Mouse (Mus musculus): ENCODE data around the gene Ctnnd1.

Ctnnd1 gene

DNA sequence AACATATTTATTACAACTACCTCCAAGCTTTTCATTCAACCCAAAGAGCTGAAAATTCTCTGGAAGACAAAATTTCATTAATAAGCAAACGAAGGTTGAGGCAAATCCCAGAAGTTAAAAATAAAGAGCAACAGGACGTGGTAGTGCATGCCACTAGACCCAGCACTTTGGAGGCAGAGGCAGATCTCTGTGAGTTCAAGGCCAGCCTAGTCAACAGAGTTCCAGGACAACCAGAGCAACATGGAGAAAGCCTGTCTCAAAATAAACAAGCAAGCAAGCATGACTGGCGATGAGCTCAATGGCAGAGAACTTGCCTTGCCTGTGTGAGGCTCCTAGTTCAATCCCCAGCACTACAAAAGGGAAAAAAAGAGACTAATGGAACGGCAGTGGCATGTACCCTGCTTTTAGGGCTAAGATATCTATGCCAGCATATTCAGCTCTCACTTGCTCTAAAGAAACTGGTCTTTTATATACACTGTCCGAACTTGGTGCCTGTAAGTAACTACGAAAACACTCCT, 3.5 kb downstream of the Ctnnd1 start:
- no peak for DNase-seq (ENCODE audit: low read depth, low spot score)

- no peak for DNase-seq (ENCODE audit: low read depth, low spot score)
These were observed 4.4 kb downstream of the Ctnnd1 start for GRCm38 (mm10) chr2:84646138-84646537.

DNA sequence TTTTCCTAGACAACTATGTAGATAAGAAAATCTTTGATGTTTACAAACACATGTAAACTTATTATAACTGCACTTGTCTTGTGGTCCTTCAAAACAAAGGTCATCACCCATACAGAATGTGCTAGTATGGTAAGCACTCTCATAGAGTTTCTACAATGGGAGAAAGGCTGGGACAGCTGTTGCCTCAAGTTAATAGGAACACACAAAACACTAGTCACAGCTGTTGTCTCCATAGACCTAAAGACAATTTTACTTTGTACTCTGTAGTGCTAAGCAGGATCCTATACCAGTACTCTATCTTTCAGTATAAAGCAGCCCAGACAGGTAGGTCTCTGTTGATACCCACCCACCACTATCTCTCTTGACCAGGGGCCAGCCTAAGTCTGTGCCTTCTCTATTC, 9.7 kb downstream of the Ctnnd1 start:
- no peak for DNase-seq (ENCODE audit: low read depth, low spot score)

DNA sequence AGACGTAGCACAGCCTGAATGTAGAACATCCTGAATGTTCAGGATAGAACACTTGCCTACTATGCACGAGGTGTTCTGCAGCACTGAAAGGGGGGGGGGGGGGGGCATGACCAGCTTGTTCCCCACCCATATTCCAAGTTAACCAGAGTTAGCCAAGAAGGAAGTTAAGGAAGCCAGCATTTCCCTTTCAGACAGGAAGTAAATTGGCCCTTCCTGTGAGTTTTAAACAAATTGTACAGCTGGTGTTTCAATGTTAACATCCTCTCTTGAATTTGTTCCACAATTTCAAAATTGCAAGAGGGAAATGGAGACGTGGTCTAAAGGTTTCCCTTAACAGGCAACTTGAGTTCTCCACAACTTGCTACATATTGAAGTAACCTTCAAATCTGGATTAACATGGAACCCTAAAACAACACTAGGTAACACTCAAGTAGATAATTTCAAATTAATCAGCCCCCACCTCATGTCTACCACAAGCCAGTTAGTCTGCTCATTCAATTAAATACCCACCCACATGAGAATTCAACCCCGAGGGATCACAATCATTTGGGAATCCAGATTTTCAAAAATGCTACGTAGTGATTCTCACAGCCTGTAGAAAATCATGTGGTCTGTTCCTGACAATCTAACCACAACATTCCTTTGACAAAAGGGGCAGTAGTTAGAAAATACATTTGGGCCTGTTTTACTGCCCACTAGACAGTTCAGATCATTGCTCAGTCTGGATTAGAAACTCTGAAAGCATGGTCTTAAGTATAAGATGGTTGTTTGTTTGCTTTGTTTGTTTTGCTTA, 11.9 kb downstream of the Ctnnd1 start:
- DNase-seq (ENCODE audit: low read depth, low spot score): no peak

- DNase-seq (ENCODE audit: low read depth, low spot score): peak; percentile 30
These were observed 13.0 kb downstream of the Ctnnd1 start for GRCm38 (mm10) chr2:84637452-84638165.

- DNase-seq (ENCODE audit: low read depth, low spot score): no peak
These were observed 14.3 kb downstream of the Ctnnd1 start for GRCm38 (mm10) chr2:84636231-84636741.

DNA sequence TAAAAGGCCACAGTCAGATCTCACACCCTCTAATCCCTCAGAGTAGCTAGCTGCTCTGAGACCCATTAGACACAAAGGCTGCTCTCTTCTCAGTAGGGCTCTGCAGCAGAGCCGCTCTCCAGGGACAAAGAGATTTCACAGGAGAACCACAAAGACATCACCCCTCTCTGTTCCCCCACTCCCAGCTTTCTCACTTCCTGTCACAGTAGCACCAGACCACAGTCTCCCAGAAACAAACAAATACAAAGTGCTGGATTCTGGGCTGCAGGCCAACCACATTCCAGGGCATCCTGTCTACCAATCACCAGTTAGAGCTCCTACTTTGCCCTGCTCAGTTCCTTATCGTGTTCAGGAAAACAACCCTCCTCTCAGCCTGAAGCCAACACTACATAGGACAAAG, 15.0 kb downstream of the Ctnnd1 start:
- DNase-seq (ENCODE audit: low read depth, low spot score): peak; percentile 87

GRCm38 (mm10) chr2:84634934-84635482, 15.6 kb downstream of the Ctnnd1 start:
- DNase-seq (ENCODE audit: low read depth, low spot score): no peak

DNA sequence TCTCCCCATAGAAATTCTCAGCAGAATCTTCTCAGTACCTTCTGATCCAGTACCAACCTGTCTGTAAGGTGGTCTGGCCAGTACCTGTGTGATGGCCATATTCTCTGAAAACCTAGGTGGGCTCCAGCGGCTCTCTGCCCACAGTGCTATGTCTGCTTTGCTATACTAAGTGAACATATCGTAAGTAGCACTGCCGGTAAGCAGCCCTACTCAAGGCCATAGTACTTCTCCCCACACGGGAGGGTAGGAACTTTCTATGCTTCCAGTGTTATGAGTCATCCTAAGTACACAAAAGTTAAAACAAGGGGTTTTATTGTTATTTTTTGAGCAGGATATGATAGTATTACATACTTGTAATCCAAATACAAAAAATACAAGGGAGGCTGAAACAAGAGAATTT, 16.6 kb downstream of the Ctnnd1 start:
- no peak for DNase-seq (ENCODE audit: low read depth, low spot score)

DNA sequence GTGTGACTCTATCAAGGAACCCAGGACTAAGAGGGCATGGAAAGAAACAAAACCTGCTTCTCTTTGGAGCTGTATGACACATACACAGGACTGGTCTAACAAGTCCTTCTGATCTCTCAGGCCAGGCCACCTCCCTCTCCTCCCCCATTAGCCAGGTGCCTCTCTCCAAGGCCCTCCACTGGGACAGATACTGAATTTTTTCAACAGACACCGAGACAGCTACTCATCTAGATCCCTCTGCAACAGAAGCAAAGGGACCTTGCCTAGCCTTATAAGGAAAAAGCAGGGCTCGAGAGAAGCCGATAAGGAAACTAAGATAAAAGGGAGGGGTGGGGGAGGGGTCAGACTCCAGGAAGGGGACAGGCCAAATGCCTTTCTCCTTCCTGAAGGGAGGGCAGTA, 17.6 kb downstream of the Ctnnd1 start:
- no peak for DNase-seq (ENCODE audit: low read depth, low spot score)

GRCm38 (mm10) chr2:84632001-84632400, 18.6 kb downstream of the Ctnnd1 start:
- DNase-seq (ENCODE audit: low read depth, low spot score): no peak

- no peak for DNase-seq (ENCODE audit: low read depth, low spot score)
These were observed 23.5 kb downstream of the Ctnnd1 start for GRCm38 (mm10) chr2:84627036-84627435.

- no peak for DNase-seq (ENCODE audit: low read depth, low spot score)
These were observed 24.1 kb downstream of the Ctnnd1 start for GRCm38 (mm10) chr2:84626366-84626975.

DNA sequence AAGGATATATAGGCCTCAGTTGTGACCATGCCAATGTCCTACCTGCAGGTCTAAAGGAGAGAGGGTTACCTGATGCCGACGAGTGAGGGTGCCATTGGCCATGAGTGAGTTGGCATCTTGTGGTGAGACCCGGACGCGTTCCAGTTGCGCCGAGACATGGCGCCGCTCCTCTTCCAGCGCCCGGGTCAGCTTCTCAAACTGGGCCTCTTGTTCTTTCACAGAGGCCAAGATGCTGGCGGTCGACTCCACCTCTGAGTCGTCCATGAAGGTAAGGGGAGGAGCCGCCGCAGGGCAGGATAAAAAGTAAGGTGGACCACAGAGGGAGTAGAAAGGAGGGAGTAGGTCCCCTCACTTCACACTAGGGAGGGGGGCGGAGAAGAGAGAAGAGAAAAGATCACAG, 26.4 kb downstream of the Ctnnd1 start:
- no peak for DNase-seq (ENCODE audit: low read depth, low spot score)

DNA sequence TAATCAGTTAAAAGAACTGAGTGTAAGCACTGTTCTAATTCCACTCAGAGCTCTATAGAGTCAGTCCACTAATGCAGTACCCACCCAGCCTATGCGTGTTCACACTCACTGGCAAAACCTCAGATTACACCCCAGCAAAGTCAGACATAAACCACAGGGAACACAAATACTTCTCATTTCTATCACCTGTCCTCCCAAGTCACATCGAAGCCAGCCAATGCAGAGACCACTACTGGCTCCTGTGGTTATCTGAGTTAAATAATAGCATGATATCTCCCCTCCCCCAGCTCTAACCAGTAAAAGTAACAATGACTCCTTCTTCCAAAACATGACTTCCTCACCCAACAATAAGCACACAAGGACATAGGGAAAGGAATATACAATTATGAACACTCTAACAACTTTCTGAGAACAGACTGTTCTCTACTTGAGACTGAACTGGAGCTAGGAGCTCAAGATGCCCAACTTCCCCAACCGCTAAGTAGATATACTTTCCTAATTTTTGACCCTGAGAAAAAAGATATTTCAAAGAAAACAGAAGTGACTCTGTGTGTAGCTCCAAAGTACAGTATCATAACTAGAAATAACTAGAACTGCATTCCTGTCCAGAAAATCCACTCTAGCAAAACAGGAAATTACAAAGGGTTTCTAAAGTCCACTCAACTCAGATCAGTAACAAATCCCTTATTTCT, 27.0 kb downstream of the Ctnnd1 start:
- DNase-seq (ENCODE audit: low read depth, low spot score): no peak

DNA sequence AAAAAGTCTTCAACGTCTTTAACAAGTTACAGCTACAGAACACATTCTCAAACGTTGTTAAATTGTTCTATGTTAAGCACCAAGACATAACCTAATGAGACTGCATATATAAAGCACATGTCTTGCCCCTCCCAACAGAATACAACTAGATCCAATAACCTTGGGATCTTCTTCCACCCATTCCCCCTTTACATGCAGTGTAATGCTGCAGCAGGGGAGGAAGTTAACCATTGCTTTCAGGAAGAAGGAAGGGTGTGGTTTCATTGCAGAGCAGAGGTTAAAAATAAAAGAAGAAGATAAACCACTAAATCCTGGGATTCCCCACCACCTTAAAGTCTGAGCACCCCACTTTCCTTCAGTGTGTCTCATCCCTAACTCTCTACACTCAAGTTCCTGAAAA, 27.9 kb downstream of the Ctnnd1 start:
- no peak for DNase-seq (ENCODE audit: low read depth, low spot score)

DNA sequence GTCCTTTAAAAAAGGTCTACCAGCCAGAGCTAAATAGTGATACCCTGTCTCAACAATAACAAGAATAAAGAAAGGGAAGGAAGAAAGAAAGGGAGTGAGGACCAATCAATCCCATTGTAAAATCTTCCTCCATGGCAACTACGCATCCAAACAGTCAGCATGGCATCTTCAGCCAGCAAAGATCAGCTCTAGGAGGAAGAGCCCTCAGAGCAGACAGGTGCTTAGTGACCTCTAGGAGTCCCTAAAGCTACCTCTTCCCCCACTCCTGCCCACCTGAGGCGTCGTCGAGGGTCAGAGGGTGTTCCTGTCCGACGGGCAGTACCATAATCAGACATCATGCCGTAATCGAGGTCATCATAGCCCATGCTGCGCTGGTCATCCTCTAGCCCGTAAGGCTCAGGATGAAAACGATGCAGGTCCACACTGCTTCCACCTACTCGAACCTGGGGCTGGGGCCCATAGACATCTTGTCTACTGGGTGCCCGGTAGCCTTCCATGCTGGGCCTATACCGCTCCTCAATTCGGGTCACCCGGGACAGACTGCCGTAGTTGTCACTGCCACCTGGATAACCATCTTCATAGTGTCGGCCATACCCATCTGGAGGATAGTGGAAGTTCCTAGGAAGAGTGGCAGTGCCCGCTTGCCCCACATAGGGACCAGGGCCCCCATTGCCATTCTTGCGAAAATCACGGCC, 30.8 kb downstream of the Ctnnd1 start:
- no peak for DNase-seq (ENCODE audit: low read depth, low spot score)

GRCm38 (mm10) chr2:84618914-84619313, 31.7 kb downstream of the Ctnnd1 start:
- DNase-seq (ENCODE audit: low read depth, low spot score): no peak

DNA sequence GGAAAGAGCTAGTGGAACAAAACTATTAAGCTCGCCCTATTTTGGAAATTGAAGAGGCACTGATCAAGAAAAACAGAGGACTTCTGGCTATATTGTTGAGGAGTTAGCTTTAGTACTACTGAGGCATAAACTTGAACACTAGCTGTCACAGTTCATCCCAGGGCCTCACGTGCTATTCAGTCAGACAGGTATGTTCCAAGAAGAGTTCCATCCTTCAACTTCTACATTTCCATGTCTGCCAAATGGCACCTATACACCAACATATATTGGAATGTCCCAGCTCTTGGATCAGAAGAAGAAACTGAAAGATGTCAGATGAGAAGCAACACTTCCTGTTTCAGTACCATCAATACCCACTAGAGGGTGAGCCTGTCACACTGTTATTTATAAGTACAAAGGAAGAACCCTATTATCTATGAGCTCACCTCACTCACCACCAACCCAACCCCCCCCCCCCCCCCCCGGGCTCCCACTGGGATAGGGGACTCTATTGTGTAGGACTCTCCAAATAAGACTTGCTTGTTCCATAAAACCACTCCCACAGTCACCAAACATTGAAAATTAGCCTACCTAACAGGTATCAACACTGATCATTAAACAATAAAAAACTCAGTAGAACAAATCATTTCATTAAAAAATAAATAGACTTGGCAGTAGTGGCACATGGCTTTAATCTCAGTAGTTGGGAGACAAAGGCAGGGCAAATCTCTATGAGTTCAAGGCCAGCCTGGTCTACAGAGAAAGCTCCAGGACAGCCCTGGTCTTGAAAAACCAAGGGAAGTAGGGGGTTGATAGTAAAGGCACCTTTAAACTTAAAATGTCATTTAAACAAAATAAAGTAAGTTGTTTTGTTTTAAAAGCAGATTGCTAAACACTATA, 32.7 kb downstream of the Ctnnd1 start:
- DNase-seq (ENCODE audit: low read depth, low spot score): peak; percentile 39

GRCm38 (mm10) chr2:84612764-84613163, 37.8 kb downstream of the Ctnnd1 start:
- no peak for DNase-seq (ENCODE audit: low read depth, low spot score)
